10 mouse cellular contexts compared by ENCODE assay signal in genomic region chr5:66747761-66748430, GRCm38 (mm10). TPM values are rescaled to one million over a fixed set of nuclear protein-coding genes. Genes with fewer than 3 reads are reported as not detected.
DNase-seq lines count a peak whose midpoint lies in the region; ATAC-seq and TF ChIP-seq lines count a peak whose summit lies in the region.
"Had no signal": no experiment of that assay in that cellular context is flagged by ENCODE, and none has a peak within 500 bp of the region (broad histone marks: within the 10 kb centered on the region; RNA-seq: fewer than 3 reads in every experiment).

No protein-coding gene starts in this region.

- no peaks in the 10 kb centered on the region for H3K27me3 ChIP-seq in forebrain, postnatal 0 days (ENCODE audit: insufficient read depth, low read length)
- peaks cover 6% of the 10 kb centered on the region; the same call in 1 of the 2 replicates for H3K27me3 ChIP-seq in kidney, embryonic 14.5 days (ENCODE audit: control insufficient read depth, insufficient read depth, low read length)
- H3K27me3 ChIP-seq in neural tube, embryonic 11.5 days (ENCODE audit: control insufficient read depth, insufficient read depth, low read length), result 0 out of 2 replicates have a peak, but pooled peaks cover 4% of the 10 kb centered on the region

- WGBS in forebrain, postnatal 0 days, result 12% methylated on average over 10 of the region's 10 CpGs
- WGBS in kidney, embryonic 14.5 days, result 9% methylated on average over 10 of the region's 10 CpGs
- WGBS in neural tube, embryonic 11.5 days, result 11% methylated on average over 10 of the region's 10 CpGs

- TF ChIP-seq CTCF in forebrain, postnatal 0 days (IDR thresholded peaks at IDR 0.05; ENCODE audit: low read depth), result no peak

- peak overlapping the region; percentile 94 for H3K4me2 ChIP-seq in forebrain, postnatal 0 days (ENCODE audit: low read depth)
- H3K4me2 ChIP-seq in kidney, embryonic 14.5 days (replicated peaks; ENCODE audit: low read depth, low read length), result peak overlapping the region; percentile 31; the same call in 1 of the 2 replicates
- peak overlapping the region; percentile 79 for H3K4me2 ChIP-seq in neural tube, embryonic 11.5 days (ENCODE audit: low read depth)

- H3K9me3 ChIP-seq in forebrain, postnatal 0 days (ENCODE audit: low read length), result no peaks in the 10 kb centered on the region
- H3K9me3 ChIP-seq in kidney, embryonic 14.5 days (ENCODE audit: control insufficient read depth, low read length), result no peaks in the 10 kb centered on the region
- H3K9me3 ChIP-seq in neural tube, embryonic 11.5 days (ENCODE audit: control insufficient read depth, low read length), result no peaks in the 10 kb centered on the region

- no peaks in the 10 kb centered on the region for H3K36me3 ChIP-seq in forebrain, postnatal 0 days (ENCODE audit: insufficient read depth)
- no peaks in the 10 kb centered on the region for H3K36me3 ChIP-seq in kidney, embryonic 14.5 days (ENCODE audit: control insufficient read depth, insufficient read depth, low read length)
- H3K36me3 ChIP-seq in neural tube, embryonic 11.5 days (ENCODE audit: control insufficient read depth, insufficient read depth, low read length), result no peaks in the 10 kb centered on the region

- no peak for ATAC-seq in forebrain, postnatal 0 days
- ATAC-seq in kidney, embryonic 14.5 days (ENCODE audit: low FRiP score, low TSS enrichment), result no peak
- no peak for ATAC-seq in neural tube, embryonic 11.5 days (ENCODE audit: insufficient read depth, low FRiP score, low TSS enrichment)

- peaks cover 24% of the 10 kb centered on the region for H3K4me1 ChIP-seq in forebrain, postnatal 0 days (ENCODE audit: insufficient read depth)
- peaks cover 19% of the 10 kb centered on the region; the same call in 1 of the 2 replicates for H3K4me1 ChIP-seq in kidney, embryonic 14.5 days (ENCODE audit: control insufficient read depth, insufficient read depth, low read length)
- peaks cover 14% of the 10 kb centered on the region for H3K4me1 ChIP-seq in neural tube, embryonic 11.5 days (ENCODE audit: control insufficient read depth, insufficient read depth, low read length)

- H3K9ac ChIP-seq in forebrain, postnatal 0 days, result peak overlapping the region; percentile 35
- H3K9ac ChIP-seq in kidney, embryonic 14.5 days (ENCODE audit: low read depth, low read length), result no peak overlapping the region
- no peak overlapping the region for H3K9ac ChIP-seq in neural tube, embryonic 11.5 days (ENCODE audit: low read length)

- peak overlapping the region; percentile 27 for H3K4me3 ChIP-seq in forebrain, postnatal 0 days (ENCODE audit: low read depth, low read length)
- H3K4me3 ChIP-seq in kidney, embryonic 14.5 days (ENCODE audit: low read length), result 0 out of 2 replicates have a peak overlapping the region, but pooled peaks have one; percentile 73
- H3K4me3 ChIP-seq in neural tube, embryonic 11.5 days (ENCODE audit: low read depth, low read length), result no peak overlapping the region

- DNase-seq in kidney, adult 9 months, result peak; percentile 40
- DNase-seq in kidney, adult 18-20 months, result no peak
- DNase-seq in forebrain, postnatal 0 days, result peak; percentile 32
- DNase-seq in neural tube, embryonic 11.5 days (ENCODE audit: low spot score), result peak; percentile 34
- no peak for DNase-seq in layer of hippocampus, adult 8-10 months (ENCODE audit: low spot score in 2 of 2)
- no peak for DNase-seq in yolk sac, embryonic 10.5 days (ENCODE audit: low spot score)
- DNase-seq in left cerebral cortex, postnatal 36 days (ENCODE audit: low spot score in 2 of 2), result no peak
- DNase-seq: gastrocnemius, postnatal 25 days had no signal

- H3K27ac ChIP-seq in forebrain, postnatal 0 days (ENCODE audit: low read depth, low read length), result peak overlapping the region; percentile 64
- H3K27ac ChIP-seq in kidney, embryonic 14.5 days (ENCODE audit: low read depth, low read length), result peak overlapping the region; percentile 39; the same call in 1 of the 2 replicates
- H3K27ac ChIP-seq in neural tube, embryonic 11.5 days (ENCODE audit: low read depth, low read length), result no peak overlapping the region
- H3K27ac ChIP-seq: macrophage had no signal

- intact Hi-C loops in left cerebral cortex, postnatal 36 days (cut with DNase I), result loop anchor here (5.0 kb wide), 1 partner anchor 99 kb away; no protein-coding TSS in a partner anchor

RNA-seq across cellular contexts. Expression of gene Limch1, which starts 2.3 kb away (rescaled TPM):
- total RNA-seq in forebrain, postnatal 0 days (2014; rRNA removed), result 114 and 133 TPM in 2 replicates
- 49.5 and 62.8 TPM in 2 replicates for polyA plus RNA-seq in forebrain, postnatal 0 days (2015; fragmentation: Nextera tagmentation; extraction: Ambion mirVana)
- polyA plus RNA-seq in kidney, embryonic 14.5 days (2014; fragmentation: Nextera tagmentation; extraction: Ambion mirVana), result 36.7 and 48.9 TPM in 2 replicates
- 83.7 and 96.1 TPM in 2 replicates for polyA plus RNA-seq in neural tube, embryonic 11.5 days (2014; fragmentation: Nextera tagmentation; extraction: Ambion mirVana)
- total RNA-seq in layer of hippocampus, adult 8-10 months (2022), result 100 to 1,000 TPM; 112 to 133 (median 124) TPM
- total RNA-seq in left cerebral cortex, postnatal 36 days (2021), result 100 to 1,000 TPM; 100 to 131 TPM
- polyA plus RNA-seq: macrophage had no signal

Comparison
In these comparisons a context has a peak if more than half of its experiments do, and no peak if none do; other contexts are left out.
1. DNase-seq: peak in kidney, adult 9 months (single experiment), forebrain, postnatal 0 days (single experiment) and neural tube, embryonic 11.5 days (single experiment); none in kidney, adult 18-20 months (single experiment), layer of hippocampus, adult 8-10 months (0 of 2), yolk sac, embryonic 10.5 days (single experiment) and left cerebral cortex, postnatal 36 days (0 of 2).
2. H3K4me2 ChIP-seq: peak in every context shown above with its lines; median percentile 94 in forebrain, postnatal 0 days; 79 in neural tube, embryonic 11.5 days; 31 in kidney, embryonic 14.5 days.